Mouse (Mus musculus): ENCODE measurements around the gene Hesx1. TPM values are rescaled to one million over a fixed set of nuclear protein-coding genes. Genes with fewer than 3 reads are reported as not detected.

Gene Hesx1
- polyA plus RNA-seq (2017; shearing (Covaris generic)), result 2.2 TPM

GRCm38 (mm10) chr14:26994211-26994741 is at the start of gene Hesx1:
Gene Hesx1 (plus strand): TSS chr14:26994416.

GRCm38 (mm10) chr14:26971106-26971789 is 23.0 kb upstream of the Hesx1 start, which contains the start of gene Appl1:
Gene Appl1 (minus strand): TSS chr14:26971232.

DNA sequence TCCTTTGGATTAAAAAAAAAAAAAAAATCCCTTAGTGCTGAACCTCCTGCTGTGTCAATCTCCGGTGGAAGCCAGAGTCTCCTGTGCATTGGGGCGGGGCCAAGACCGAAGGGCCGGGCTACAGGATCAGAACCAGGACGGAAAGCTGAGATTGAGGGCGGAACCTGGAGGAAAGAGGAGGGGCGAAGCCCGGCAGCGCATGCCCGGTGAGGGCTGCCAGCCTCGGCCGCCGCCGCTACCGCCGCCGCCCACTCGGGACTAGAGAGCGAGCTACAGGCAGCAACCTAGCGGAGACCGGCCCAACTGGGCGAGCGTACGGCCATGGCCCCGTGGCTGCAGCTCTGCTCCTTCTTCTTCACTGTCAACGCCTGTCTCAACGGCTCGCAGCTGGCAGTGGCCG is 44.6 kb downstream of the Hesx1 start, which contains the start of gene Il17rd:
Gene Il17rd, plus strand, starts transcription at position 159 of the 400 bp plus-strand sequence.

Other genes with a start within 250 kb of the Hesx1 start
- gene Asb14, start 99.9 kb upstream of the Hesx1 start, polyA plus RNA-seq (2017; shearing (Covaris generic)), result not detected
- 46.3 TPM for gene Appl1, start 23.2 kb upstream of the Hesx1 start, polyA plus RNA-seq (2017; shearing (Covaris generic))
- gene Il17rd, start 44.5 kb downstream of the Hesx1 start, polyA plus RNA-seq (2017; shearing (Covaris generic)), result 0.40 TPM
- gene Arhgef3, start 120.5 kb downstream of the Hesx1 start, polyA plus RNA-seq (2017; shearing (Covaris generic)), result 331 TPM